Mouse (Mus musculus) cerebellum, adult 11-12 months (tissue): Measurements from ENCODE around the gene Cyp24a1.

Source experiments
- DNase-seq: peaks from one replicate; pipeline ENCODE4 v3.0.0; 2022

Gene Cyp24a1

DNA sequence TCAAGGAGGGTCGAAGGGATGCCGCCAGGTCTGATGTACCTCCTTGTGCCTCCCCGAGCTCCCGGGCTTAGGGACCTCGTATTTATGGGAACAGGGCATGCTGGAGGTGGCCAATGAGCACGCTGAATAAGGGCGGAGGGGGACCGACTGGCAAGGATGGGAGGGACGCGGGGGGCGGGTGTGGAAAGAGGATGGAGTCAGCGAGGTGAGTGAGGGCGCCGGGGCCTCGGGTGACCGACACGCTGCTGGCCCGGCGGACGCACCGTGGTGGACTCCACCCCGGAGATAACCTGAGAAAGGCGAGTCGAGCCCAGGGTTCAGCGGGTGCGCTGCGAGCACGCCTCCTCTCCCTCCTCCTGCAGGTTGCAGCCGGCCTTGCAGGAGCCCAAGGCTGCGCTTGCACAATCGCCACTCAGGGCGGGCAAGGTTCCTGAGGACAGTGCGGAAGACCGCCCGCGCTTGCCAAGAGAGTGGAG lies at the start of gene Cyp24a1:
Cyp24a1 (minus strand) TSS at position 55 of the 476 bp plus-strand sequence.
- DNase-seq = no peak

DNA sequence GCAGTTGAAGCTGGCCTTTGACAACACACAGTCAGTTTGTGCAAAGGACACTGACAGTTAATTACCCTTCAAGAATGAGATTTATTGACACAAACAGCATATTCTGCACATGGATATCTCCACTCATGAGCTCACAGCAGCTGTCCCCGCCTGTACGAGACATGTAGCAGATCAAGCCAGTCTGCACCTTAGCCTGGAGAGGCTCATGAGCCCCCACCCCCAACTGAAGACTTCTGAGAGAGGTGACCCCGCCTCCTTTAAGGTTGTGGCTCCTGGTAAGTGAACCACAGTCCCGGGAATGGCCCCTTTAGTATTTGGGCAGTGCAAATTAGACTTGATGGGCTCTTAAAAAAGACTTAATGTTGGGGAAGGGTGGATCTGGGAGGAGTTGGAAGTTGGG lies 48.8 kb upstream of the Cyp24a1 start:
- DNase-seq = no peak

DNA sequence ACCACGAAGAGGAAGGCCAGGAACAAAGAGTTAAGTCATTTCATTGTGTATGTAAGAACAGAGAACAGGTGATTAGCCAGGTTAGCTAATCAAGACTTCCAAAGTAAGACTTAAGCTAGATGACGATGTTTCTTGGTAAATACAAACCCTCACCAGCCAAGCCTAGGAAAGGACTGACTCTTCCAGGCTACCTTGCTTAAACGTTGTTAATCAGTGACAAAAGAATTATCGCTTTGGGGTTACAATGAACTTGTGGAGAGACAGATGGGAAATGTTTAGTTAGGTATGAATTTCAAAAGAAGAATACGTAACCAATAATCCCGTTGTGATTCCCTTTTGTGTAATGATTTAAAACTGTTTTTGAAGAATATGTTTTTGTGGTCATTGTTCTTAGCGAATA lies 48.0 kb upstream of the Cyp24a1 start:
- DNase-seq = no peak

DNA sequence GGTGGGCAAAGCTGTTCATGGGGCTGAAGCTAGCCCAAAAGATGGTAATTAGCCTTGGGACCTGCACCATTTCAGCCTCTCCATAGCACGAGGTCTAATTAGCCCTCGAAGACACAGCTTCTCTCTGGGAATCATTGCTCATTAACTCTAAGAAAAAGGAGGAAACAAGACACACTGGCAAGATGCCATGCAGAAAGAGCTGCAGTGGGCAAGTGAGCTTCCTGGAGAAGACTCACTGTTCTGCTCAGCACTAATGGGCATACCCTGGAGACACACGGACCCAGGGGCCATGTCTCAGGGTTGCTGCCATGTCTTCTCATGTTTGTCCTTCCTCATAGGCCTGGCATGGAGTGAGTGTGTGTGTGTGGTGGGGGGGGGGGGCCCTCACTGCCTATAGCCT lies 47.2 kb upstream of the Cyp24a1 start:
- no peak for DNase-seq

DNA sequence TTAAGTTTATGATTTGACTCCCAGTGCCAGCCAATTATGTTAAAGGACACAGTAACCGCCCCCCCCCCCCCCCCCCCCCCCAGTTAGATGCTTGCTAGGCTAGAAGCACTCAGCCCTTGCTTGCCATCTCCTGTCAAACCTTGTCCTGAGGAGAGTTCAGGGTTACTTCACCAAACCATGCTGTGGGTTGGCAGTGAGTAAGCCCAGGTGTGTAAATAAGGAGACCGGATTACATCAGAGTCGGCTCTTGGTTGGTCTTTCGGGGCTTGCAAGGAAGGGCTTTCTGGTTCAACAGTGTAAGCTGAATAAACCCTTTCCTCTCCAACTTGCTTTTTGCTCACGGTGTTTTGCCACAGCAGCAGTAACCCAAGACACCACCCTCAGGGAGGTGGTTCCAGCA lies 46.7 kb upstream of the Cyp24a1 start:
- no peak for DNase-seq

DNA sequence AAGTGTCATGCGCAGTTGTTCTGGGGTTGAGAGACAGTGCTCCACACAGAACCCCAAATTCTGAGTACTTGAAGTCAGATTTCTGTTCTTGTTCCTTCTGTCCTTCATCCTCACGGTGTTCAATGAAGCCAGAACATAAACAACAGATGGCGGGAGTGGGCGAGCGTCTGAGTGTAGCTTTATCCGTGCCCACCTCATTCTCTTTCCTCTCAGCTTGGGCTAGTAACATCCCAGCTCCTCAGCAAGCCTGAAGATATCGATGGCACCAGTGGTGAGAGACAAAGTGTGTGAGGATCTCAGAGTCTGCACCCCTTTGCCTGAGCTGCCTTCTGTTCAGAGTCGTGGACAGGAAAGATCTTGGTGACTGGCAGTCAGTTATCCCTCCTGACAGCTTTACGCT lies 42.3 kb upstream of the Cyp24a1 start:
- DNase-seq = no peak

DNA sequence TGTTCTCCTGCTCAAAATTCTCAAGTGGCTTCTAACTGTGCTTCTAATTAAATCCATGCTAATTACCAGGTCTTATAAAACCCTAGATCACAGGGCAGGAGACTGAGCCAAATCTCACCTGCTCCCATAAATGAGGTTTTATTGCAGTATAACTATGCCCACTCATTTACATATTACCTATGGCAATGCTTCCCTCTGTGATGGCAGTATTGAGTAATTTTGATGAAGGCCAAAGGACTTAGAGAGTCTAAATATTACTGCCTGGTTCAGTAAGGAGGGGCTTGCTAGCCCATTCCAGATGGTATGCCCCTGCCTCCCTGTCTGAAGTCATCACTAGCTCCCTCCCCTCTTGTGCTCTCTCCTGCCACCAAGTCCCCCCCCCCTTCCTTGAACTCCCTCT lies 38.9 kb upstream of the Cyp24a1 start:
- no peak for DNase-seq

DNA sequence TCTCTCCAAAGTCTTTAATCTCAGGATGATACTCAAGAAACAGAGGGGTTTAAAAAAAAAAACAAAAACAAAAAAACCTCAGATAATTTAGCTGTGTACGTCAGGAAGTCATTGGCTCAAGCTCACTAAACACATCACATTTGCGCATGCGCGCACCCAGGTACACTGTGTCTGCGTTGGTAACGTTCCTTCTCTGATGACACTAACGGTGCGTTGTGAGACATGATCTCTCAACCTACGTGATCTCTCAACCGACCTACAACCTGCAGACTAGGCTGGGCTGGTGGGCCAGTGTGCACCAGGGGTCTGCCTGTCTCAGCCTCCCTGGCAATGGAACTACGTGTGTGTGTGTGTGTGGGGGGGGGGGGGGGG lies 37.8 kb upstream of the Cyp24a1 start:
- no peak for DNase-seq

DNA sequence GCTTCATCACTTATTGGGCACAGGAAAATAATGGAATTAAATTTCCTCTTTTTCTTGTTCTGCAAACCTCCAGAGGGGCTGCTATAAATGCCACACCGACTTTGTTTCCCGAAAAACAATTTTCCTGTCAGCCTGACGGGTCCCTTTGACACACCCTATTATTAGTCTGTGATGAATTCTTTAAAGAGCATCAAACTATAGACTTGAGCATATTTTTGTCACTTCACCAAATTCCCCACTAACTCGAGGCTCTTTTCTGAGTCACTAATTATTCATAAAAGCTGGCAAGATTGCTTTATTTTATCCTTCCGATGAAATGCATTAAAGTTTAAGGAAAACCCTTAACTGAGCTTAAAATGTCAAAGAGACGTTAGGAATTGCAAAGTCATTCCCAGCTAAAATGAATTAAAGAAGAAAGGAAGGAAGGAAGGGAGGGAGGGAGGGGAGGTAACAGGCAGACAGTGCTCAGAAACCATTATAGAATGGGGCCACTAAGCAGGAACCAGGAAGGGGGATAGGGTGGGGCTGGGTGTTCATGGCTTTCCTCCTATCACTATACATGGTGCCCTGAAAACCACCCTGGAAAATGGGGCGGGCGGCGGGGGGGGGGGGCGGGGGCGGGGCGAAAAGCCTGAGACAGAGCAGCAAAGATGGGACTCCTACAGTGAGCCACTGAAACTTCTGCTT lies 37.3 kb upstream of the Cyp24a1 start:
- DNase-seq = no peak

DNA sequence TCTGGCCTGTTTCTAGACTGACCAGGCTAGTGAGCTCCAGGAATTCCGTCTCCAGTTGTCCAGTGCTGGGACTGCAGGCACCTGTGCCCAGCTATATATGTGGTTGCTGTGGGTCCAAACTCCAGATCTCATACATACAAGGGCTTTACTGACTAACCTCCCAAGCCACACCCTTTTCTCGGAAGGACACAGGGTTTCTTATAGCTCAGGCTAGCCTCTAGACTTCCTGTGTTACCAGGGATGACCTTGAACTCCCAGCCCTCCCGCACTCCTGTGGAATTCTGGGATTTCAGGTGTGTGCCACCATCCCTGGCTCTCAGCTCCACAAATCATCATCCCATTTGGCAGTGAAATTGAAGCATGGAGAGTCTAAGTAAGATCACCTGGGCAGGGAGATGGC lies 33.3 kb upstream of the Cyp24a1 start:
- DNase-seq = no peak

DNA sequence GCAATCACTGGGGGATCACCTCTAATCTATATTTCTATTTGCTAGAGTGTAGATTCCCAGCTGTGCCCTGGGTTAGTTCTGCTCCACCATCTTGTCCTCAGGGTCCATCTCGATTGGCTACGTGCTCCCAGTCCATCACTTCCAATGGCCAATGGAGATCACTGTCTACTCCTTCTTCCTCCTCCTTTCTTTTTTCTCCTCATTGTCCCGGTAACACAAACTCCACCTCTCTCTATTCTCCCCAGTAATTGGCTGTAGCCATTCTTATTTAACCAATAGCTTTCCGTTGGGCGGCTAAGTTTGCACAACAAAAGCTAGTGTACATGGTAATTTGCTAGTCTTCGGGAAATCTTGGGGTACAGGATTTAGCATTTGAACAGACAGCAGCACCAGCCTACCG lies 32.8 kb upstream of the Cyp24a1 start:
- no peak for DNase-seq

DNA sequence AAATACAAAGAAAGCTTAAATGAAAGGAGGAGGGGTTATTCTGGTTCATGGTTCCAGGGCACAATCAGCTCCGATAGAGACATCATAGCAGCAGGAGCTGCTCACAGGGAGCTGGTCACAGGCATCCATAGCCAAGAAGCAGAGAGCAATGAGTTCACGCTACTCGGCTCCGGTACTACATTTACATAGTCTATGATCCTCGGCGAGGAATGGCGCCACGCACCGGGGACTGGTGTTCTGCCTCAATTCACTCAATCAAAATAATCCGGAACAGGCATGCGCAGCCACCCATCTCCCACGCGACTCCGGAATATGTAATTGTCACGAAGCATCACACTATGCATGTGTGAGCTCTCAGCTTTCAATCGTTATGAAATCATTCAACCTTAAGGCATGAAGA lies 31.1 kb upstream of the Cyp24a1 start:
- DNase-seq = no peak

DNA sequence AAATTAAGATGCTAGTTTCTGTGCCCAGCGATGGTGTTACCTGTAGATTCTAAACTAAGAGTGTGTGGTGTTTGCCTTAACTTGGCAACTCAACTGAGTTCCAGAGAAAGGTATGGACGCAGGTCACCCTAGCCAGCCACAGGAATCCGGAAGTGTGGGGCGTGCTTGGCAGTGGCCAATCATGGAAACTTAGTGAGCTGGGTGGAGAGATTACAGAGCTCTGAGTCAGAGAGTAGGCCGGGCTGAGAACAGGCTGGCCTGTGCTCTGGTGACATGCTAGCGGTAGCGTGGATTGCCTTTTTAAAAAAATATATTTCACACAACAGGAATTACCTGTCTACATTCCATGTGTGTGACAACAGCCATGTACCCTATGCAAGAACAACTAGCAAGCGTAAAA lies 29.6 kb upstream of the Cyp24a1 start:
- no peak for DNase-seq

DNA sequence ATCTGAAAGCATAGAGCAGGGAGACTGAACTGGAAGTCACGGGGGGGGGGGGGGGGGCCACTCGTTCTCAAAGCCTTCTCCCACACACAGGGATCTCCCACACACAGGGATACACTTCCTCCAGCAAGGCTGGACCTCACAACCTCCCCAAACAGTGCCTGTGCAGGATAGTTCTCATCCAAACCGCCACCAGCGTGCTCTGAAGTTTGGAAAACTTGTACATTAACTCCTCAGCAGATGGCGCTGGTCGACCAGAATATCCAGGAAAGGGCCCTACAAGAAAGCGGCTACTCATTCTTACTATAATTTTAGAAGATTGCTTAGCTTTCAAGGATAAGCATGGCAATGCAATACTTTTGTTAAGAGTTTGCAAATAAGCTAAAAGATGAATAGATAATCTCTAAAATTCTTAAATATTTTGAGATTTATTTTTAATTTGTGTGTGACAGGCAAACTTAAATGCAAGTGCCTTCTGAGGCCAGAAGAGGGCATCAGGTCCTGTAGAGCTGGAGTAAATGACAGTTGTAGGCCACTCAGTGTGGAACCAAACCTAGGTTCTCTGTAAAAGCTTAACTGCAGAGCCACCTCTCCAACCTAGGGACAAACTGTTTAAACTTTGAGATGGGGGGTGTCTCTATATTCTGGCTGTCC lies 23.5 kb upstream of the Cyp24a1 start:
- DNase-seq = no peak

DNA sequence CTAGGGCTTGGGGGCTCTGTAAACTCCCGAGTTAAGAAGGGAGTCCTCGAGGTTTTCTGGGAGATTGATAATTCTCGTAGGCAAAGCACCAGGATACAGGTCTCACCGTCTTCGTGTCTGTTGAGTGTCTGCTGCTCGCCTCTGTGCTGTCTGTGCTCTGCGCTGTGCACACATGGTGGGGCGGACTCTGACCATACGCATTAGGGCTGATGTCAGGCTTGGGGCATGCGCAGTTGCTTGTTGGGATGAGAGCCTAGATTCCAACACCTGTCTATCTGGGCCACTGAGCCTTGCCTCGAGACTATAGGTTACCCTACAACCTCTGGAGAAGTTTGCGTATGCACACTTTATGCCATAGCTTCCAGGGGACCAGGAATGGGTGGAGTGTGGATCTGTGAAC lies 16.8 kb upstream of the Cyp24a1 start:
- DNase-seq = no peak

DNA sequence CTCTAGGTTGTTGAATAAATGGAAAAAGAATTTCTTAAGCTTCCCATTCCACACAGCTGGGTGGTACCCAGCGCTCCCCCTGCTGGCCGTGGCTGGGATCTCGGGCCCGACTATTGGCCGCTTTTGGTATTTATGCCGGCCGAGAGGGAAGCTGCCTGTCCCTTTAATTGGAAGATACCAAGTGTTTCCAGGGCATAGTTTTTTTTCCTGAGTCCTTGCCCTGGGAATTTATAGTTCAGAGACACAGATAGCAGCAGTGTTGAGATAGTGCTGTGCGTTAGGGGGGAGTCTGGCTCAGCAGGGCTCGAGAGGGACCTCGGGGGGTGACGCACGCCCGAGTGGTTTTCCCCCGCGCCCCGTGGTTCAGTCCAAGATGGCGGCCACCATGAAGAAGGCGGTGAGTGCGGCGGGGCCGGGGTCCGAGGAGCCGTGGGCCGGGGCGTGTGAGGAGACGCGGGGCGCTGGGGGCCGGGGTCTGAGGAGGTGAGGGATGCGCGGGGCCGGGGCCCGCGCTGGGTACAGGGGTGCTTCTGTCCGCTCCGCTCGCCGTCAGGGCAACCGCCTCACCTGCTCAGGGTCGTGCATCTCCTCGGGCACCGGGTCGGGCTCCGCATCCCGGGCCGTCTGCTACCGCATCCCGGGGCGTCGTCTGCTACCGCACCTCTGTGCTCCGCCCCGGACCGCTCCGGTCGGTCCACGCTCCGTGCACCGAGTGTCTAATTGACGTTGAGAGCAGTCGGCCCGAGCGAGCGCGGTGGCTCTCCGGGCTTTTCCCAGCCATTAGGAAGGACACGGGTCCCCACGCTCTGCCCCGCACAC lies 14.3 kb upstream of the Cyp24a1 start:
- DNase-seq = peak; percentile 85

DNA sequence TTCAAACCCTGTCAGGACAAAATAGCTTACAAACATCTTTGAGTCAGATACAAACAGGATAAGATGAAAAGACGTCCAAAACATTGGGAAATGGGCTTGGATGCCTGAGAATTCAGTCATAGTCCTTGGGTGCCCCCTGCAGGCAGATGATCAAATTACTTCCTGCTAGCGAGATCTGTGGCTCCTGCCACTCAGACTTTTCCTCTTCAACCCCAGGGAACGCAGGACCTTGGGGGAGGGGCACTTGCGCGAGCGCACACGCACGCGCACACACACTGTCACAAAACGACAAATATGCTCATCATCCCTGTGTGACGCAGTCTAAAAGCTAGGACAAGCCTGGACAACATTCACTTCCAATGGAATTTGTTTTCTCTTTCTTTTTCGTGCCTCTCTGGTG lies 11.9 kb upstream of the Cyp24a1 start:
- peak; percentile 92 for DNase-seq

DNA sequence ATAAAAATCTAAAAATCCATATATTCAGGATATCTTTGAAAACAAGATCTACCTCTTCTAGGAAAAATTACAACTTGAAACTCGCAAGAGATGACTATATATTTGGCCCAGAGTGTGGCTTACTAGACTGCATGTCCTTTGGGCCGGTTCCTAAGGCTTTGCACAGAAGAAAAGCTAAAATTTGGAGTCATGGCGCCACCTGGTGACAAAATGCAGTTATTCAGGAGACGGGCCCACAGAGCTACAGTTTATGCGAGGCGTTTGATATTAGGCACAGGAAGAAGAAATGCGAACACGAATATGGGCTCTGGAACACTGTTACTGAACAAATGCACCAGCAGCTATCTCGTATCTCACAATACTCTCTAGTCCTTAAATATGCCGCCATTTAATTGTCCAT lies 10.8 kb upstream of the Cyp24a1 start:
- peak; percentile 75 for DNase-seq

DNA sequence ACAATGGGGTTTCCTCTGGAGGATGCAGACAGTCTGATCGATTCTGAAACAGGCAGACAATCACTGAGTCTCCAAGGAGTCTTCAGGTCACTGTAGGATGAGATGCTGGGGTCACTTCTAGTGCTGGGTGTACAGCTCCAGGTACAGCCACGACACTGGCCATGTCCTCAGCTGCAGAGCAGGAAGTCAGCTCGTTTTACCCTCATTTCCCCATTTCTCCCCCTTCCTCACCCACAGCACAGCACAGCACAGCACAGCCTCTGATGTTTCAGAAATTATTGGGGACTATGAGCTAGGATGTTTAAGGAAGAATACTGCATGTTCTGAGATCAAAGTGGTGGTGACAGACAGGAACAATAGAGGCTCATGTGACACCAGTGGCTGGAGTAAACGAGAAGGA lies 7.0 kb upstream of the Cyp24a1 start:
- DNase-seq = no peak

DNA sequence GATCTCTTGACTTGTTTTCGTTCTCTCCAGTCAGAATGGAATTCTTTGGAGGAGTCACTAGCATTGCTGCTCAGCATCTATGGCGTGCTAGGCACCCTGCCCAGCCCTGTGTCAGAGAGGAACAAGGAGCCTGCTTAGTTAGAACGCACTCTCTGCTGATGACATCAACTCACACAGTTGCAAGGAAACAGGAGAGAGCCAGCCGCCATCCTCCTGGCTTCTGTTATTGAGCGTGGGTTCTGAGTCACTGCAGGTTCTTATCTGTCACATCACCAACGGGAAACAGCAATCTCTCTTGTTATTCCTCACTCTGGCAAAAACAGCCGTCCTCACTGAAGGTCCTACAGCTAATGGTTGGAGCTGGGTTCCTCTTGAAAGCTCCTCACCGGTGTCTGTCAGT lies 6.4 kb upstream of the Cyp24a1 start:
- DNase-seq = no peak

DNA sequence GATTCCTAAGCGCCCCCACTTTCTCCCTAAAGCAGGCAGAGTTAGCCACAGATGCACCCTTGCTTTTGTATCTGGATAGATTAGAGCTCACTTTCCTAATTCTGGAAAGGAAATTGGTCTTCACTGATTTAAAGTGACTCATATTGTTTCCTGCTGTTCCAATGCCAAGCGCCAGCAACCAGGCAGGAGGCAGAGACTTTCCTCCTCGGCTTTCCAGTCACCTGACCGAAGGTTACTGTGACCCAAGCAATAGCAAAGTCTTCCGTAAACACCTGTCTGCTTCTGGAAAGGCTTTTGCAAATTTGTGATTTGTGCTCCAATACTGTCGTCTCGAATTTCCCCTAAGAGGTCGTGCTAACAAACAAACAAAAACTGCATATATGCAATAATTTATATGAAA lies 1.1 kb upstream of the Cyp24a1 start:
- no peak for DNase-seq

DNA sequence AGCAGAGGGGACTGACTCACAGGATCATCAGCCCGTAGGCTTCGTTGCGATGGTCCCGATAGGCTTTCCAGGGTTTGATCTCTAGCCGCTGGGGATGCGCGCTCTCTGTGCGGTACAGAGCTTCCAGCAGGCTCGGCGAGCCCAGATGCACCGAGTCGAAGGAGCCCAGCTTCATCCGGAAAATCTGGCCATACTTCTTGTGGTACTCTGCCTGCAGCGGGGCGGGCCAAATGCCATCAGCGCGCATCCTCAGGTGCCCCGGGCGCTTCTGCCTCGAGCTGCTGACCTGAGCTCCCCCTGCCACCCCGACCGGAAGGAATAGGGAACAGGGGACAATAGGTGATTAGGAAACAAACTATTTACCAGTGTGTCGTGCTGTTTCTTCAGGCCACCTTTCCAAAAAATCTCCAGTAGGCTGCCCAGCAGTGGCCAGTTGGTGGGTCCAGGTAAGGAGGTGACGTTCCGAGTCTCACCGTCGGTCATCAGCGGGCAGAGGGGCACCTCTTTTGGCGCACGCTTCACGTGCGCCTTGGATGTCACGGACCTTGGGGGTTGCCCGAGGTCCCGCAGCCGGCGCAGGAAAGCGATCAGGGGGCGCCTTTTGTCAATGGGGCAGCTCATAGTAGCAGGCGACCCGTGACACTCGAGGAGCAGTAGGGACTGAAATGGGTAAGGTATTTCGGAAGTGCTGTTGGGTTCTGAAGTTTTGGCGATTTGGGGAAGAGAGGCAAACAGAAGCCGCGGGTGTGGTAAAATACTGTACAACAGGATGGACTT lies 603 bp downstream of the Cyp24a1 start, which contains the start of gene Pfdn4:
Pfdn4 (plus strand) TSS at position 275 of the 777 bp plus-strand sequence.
- no peak for DNase-seq
